ENCODE assay signal across 8 mouse cellular contexts in the genomic region with DNA sequence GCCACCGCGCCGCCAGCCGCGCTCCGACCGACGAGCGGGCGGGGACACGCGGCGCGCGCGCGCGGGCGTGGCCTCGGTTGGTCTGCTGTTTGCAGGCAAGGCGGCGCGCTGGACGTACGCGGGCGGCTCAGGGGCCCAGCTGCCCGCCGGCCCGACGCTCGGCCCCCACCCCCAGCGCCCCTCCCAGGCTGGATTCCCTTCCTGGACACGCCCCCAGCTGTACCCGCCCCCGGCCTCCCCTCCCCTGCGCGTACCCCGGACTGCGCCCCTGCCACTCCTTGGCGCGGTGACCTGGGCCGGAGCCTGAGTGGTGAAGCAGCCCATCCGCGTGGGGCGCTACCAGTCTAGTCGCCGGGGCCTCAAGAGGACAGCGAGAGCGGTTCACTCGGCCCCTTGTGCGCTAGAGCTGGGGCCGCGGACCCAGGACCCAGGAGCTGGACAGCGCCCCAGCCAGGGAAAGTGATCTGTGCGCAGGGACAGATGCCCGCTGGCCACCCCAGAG. TPM values are rescaled to one million over a fixed set of nuclear protein-coding genes. Genes with fewer than 3 reads are reported as not detected.
DNase-seq lines count a peak whose midpoint lies in the region; ATAC-seq and TF ChIP-seq lines count a peak whose summit lies in the region.

A gene (minus strand): TSS at position 42 of the 502 bp plus-strand sequence.

- H3K9me3 ChIP-seq in embryonic facial prominence, embryonic 14.5 days (ENCODE audit: control insufficient read depth, low read length): no peaks in the 10 kb centered on the region
- H3K9me3 ChIP-seq in limb, embryonic 14.5 days (ENCODE audit: control insufficient read depth, low read length): no peaks in the 10 kb centered on the region
- H3K9me3 ChIP-seq in midbrain, postnatal 0 days (ENCODE audit: low read length): no peaks in the 10 kb centered on the region

- WGBS in embryonic facial prominence, embryonic 14.5 days: 0% methylated on average over 14 of the region's 57 CpGs
- WGBS in limb, embryonic 14.5 days: under 1% methylated on average over 41 of the region's 57 CpGs
- WGBS in midbrain, postnatal 0 days: 0% methylated on average over 42 of the region's 57 CpGs

- peak within 1 kb of the TSS; percentile 98 for H3K27ac ChIP-seq in embryonic facial prominence, embryonic 14.5 days (replicated peaks; ENCODE audit: low read depth, low read length)
- H3K27ac ChIP-seq in limb, embryonic 14.5 days (replicated peaks; ENCODE audit: low read depth, low read length): peak within 1 kb of the TSS; percentile 96
- H3K27ac ChIP-seq in midbrain, postnatal 0 days (ENCODE audit: low read depth, low read length): peak within 1 kb of the TSS; percentile 98

- peak; percentile 70 for TF ChIP-seq CTCF in midbrain, postnatal 0 days (IDR thresholded peaks at IDR 0.05)

- peak within 1 kb of the TSS; percentile 93 for H3K9ac ChIP-seq in embryonic facial prominence, embryonic 14.5 days (ENCODE audit: low read depth, low read length)
- peak within 1 kb of the TSS; percentile 92 for H3K9ac ChIP-seq in limb, embryonic 14.5 days (ENCODE audit: low read depth, low read length, severe bottlenecking)
- H3K9ac ChIP-seq in midbrain, postnatal 0 days (replicated peaks; ENCODE audit: low read length, poor library complexity, severe bottlenecking): peak within 1 kb of the TSS; percentile 88

- DNase-seq in 3T3-L1 (ENCODE audit: low read depth, low spot score): peak; percentile 94
- peak; percentile 76 to 81 for DNase-seq in adrenal gland, postnatal 4 days (ENCODE audit: low spot score in 2 of 2)
- DNase-seq in embryonic facial prominence, embryonic 14.5 days (ENCODE audit: low spot score): peak; percentile 98
- DNase-seq in heart, adult 8-10 months (ENCODE audit: low spot score): peak; percentile 87
- peak; percentile 92 for DNase-seq in kidney, adult 9 months
- peak; percentile 95 for DNase-seq in limb, embryonic 14.5 days (ENCODE audit: low spot score)
- peak; percentile 97 for DNase-seq in midbrain, postnatal 0 days (ENCODE audit: low spot score)
- DNase-seq in spleen, postnatal 14 days (ENCODE audit: low spot score in 2 of 2): peak; percentile 84 to 86

- H3K36me3 ChIP-seq in embryonic facial prominence, embryonic 14.5 days (ENCODE audit: control insufficient read depth, insufficient read depth, low read length): peaks cover 13% of the 10 kb centered on the region; the same call in 1 of the 2 replicates
- H3K36me3 ChIP-seq in limb, embryonic 14.5 days (ENCODE audit: control insufficient read depth, insufficient read depth, low read length): peaks cover under 1% of the 10 kb centered on the region; the same call in 1 of the 2 replicates
- 0 out of 2 replicates have a peak, but pooled peaks cover 3% of the 10 kb centered on the region for H3K36me3 ChIP-seq in midbrain, postnatal 0 days (ENCODE audit: insufficient read depth, low read length)

- peaks cover 11% of the 10 kb centered on the region; the same call in 1 of the 2 replicates for H3K4me1 ChIP-seq in embryonic facial prominence, embryonic 14.5 days (ENCODE audit: control insufficient read depth, insufficient read depth, low read length)
- H3K4me1 ChIP-seq in limb, embryonic 14.5 days (ENCODE audit: control insufficient read depth, insufficient read depth, low read length): peaks cover 7% of the 10 kb centered on the region
- peaks cover 13% of the 10 kb centered on the region; the same call in 1 of the 2 replicates for H3K4me1 ChIP-seq in midbrain, postnatal 0 days (ENCODE audit: insufficient read depth, low read length)

- peak within 1 kb of the TSS; percentile 89 for H3K4me3 ChIP-seq in embryonic facial prominence, embryonic 14.5 days (ENCODE audit: low read depth, low read length)
- peak within 1 kb of the TSS; percentile 86 for H3K4me3 ChIP-seq in limb, embryonic 14.5 days (replicated peaks; ENCODE audit: low read length)
- H3K4me3 ChIP-seq in midbrain, postnatal 0 days (ENCODE audit: low read depth, low read length): peak within 1 kb of the TSS; percentile 81

- H3K27me3 ChIP-seq in embryonic facial prominence, embryonic 14.5 days (replicated peaks; ENCODE audit: control insufficient read depth, insufficient read depth, low read length): no peaks in the 10 kb centered on the region
- H3K27me3 ChIP-seq in limb, embryonic 14.5 days (ENCODE audit: control insufficient read depth, insufficient read depth, low read length): no peaks in the 10 kb centered on the region
- no peaks in the 10 kb centered on the region for H3K27me3 ChIP-seq in midbrain, postnatal 0 days (ENCODE audit: insufficient read depth, low read length)

- H3K4me2 ChIP-seq in embryonic facial prominence, embryonic 14.5 days (ENCODE audit: low read depth, low read length): peak within 1 kb of the TSS; percentile 89
- H3K4me2 ChIP-seq in limb, embryonic 14.5 days (replicated peaks; ENCODE audit: low read depth, low read length, severe bottlenecking): peak within 1 kb of the TSS; percentile 75
- H3K4me2 ChIP-seq in midbrain, postnatal 0 days (ENCODE audit: low read depth, low read length, poor library complexity, severe bottlenecking): peak within 1 kb of the TSS; percentile 74

- ATAC-seq in embryonic facial prominence, embryonic 14.5 days (ENCODE audit: low read depth): peak; percentile 93
- ATAC-seq in limb, embryonic 14.5 days (ENCODE audit: low FRiP score, low read depth): peak; percentile 92
- peak; percentile 90 for ATAC-seq in midbrain, postnatal 0 days (ENCODE audit: low FRiP score)

- peak; percentile 56; the same call in 1 of the 2 replicates for TF ChIP-seq POLR2A in limb, embryonic 14.5 days (IDR thresholded peaks at IDR 0.05; ENCODE audit: borderline replicate concordance, extremely low read depth, insufficient read depth, insufficient read length)

RNA-seq across cellular contexts. Expression of the gene that starts here (rescaled TPM):
- 100 to 1,000 TPM; 248 to 269 TPM for total RNA-seq in adrenal gland, postnatal 4 days (2021)
- polyA plus RNA-seq in embryonic facial prominence, embryonic 14.5 days (2014; fragmentation: Nextera tagmentation; extraction: Ambion mirVana): 290 and 337 TPM in 2 replicates
- 100 to 1,000 TPM; 213 to 238 (median 226) TPM for total RNA-seq in heart, adult 8-10 months (2022)
- 266 and 270 TPM in 2 replicates for polyA plus RNA-seq in limb, embryonic 14.5 days (2012; rRNA removed)
- 341 and 376 TPM in 2 replicates for polyA plus RNA-seq in limb, embryonic 14.5 days (2014; fragmentation: Nextera tagmentation; extraction: Ambion mirVana)
- total RNA-seq in midbrain, postnatal 0 days (2014; rRNA removed): 415 and 418 TPM in 2 replicates
- polyA plus RNA-seq in midbrain, postnatal 0 days (2015; fragmentation: Nextera tagmentation; extraction: Ambion mirVana): 364 and 377 TPM in 2 replicates

Comparison
In these comparisons a context has a peak if more than half of its experiments do, and no peak if none do; other contexts are left out.
1. Peak in every context shown above with its lines: DNase-seq, ATAC-seq, H3K4me3 ChIP-seq and H3K27ac ChIP-seq.